Mouse (Mus musculus) ovary, postnatal 10 days (tissue): ENCODE data around the gene Baz2b.
"Not testable (repeated sequence)": the region's sequence is repeated elsewhere in the genome, so short reads cannot be mapped to it uniquely, and the experiment has no call there.

Experiments
- DNase-seq: peaks from one replicate; pipeline ENCODE4 v3.0.0; 2022; ENCODE audit warnings: low spot score

The Baz2b gene

GRCm38 (mm10) chr2:59862618-59863017 lies 347.0 kb downstream of the Baz2b start:
- DNase-seq: no peak

DNA sequence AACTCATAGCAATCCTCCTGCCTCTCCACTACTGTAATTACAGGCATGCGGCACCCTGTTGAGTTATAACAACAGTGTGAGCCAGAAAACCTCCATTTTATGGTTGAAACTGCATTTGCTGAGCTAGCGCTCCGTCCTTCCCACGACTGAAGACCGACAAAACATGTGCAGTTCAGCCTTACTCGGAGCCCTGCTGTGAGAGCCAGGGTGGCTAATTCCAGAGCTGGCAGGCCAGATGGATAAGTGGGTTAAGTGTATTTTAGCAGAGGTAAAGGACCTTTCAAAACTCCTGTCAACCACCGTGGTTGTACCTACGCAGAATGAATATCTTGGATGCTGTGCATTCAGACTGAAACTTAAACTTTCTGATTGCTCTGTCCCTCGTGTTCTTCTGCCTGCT lies 355.3 kb downstream of the Baz2b start:
- DNase-seq: no peak

- DNase-seq: no peak
Observed at GRCm38 (mm10) chr2:59853543-59853942, 356.1 kb downstream of the Baz2b start.

GRCm38 (mm10) chr2:59852916-59853315 lies 356.7 kb downstream of the Baz2b start:
- no peak for DNase-seq

GRCm38 (mm10) chr2:59851885-59852284 lies 357.8 kb downstream of the Baz2b start:
- DNase-seq: not testable (repeated sequence)
